Mouse (Mus musculus): ENCODE data around the gene Cavin1. TPM values are rescaled to one million over a fixed set of nuclear protein-coding genes. Genes with fewer than 3 reads are reported as not detected.

The Cavin1 gene
- polyA plus RNA-seq (2015; fragmentation: Nextera tagmentation; extraction: Ambion mirVana) = 143 and 156 TPM in 2 replicates

GRCm38 (mm10) chr11:100970557-100970937 lies at the start of gene Cavin1:
TSS of gene Cavin1 (minus strand) at chr11:100970887.
- DNase-seq (ENCODE audit: low spot score) = peak; percentile 93
- 0 out of 2 replicates have a peak, but pooled peaks have one; percentile 5 for TF ChIP-seq CTCF (IDR thresholded peaks at IDR 0.05; ENCODE audit: low read depth)
- 0% methylated on average over 19 of the region's 20 CpGs for WGBS
- ATAC-seq (replicated peaks; ENCODE audit: low FRiP score, low read depth) = peak; percentile 85
- Histone ChIP-seq H3K27me3 (ENCODE audit: insufficient read depth, low read length) (no peaks in the 10 kb centered on the region), H3K4me1 (replicated peaks; ENCODE audit: insufficient read depth, low read length) (peaks cover 3% of the 10 kb centered on the region; the same call in 1 of the 2 replicates), H3K36me3 (ENCODE audit: insufficient read depth, low read length) (no peaks in the 10 kb centered on the region), H3K4me2 (ENCODE audit: low read length) (peak within 1 kb of the TSS; percentile 70), H3K9me3 (replicated peaks; ENCODE audit: low read length) (no peaks in the 10 kb centered on the region), H3K4me3 (replicated peaks; ENCODE audit: low read depth, low read length) (peak within 1 kb of the TSS; percentile 64), H3K9ac (ENCODE audit: low read depth, low read length) (peak within 1 kb of the TSS; percentile 73), H3K27ac (peak within 1 kb of the TSS; percentile 87)

DNA sequence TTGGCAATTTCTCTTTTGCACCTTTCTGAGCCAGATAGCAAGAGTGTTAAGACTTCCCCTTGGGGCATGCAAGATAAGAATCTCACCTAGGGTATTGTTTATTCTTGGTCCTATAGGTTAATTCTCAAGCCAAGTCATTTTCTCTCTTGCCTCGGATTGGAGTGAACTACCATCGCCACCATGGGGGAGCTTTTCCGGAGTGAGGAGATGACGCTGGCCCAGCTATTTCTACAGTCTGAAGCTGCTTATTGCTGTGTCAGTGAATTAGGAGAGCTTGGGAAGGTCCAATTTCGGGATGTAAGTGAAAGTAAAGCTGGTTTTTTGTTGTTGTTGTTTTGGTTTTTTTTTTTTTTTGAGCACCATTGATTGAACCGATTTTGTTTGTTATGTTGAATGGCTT lies 41.0 kb upstream of the Cavin1 start:
- no peak for TF ChIP-seq CTCF (IDR thresholded peaks at IDR 0.05; ENCODE audit: low read depth)
- Histone ChIP-seq H3K27me3 (ENCODE audit: insufficient read depth, low read length) (no peaks in the 10 kb centered on the region), H3K4me3 (replicated peaks; ENCODE audit: low read depth, low read length) (no peak overlapping the region), H3K4me2 (ENCODE audit: low read length) (no peak overlapping the region), H3K9me3 (replicated peaks; ENCODE audit: low read length) (no peaks in the 10 kb centered on the region), H3K4me1 (replicated peaks; ENCODE audit: insufficient read depth, low read length) (peaks cover 10% of the 10 kb centered on the region), H3K9ac (ENCODE audit: low read depth, low read length) (no peak overlapping the region), H3K36me3 (ENCODE audit: insufficient read depth, low read length) (no peaks in the 10 kb centered on the region), H3K27ac (no peak overlapping the region)
- ATAC-seq (replicated peaks; ENCODE audit: low FRiP score, low read depth) (no peak), DNase-seq (ENCODE audit: low spot score) (no peak)
- WGBS = 88% methylated on average over 6 of the region's 6 CpGs

DNA sequence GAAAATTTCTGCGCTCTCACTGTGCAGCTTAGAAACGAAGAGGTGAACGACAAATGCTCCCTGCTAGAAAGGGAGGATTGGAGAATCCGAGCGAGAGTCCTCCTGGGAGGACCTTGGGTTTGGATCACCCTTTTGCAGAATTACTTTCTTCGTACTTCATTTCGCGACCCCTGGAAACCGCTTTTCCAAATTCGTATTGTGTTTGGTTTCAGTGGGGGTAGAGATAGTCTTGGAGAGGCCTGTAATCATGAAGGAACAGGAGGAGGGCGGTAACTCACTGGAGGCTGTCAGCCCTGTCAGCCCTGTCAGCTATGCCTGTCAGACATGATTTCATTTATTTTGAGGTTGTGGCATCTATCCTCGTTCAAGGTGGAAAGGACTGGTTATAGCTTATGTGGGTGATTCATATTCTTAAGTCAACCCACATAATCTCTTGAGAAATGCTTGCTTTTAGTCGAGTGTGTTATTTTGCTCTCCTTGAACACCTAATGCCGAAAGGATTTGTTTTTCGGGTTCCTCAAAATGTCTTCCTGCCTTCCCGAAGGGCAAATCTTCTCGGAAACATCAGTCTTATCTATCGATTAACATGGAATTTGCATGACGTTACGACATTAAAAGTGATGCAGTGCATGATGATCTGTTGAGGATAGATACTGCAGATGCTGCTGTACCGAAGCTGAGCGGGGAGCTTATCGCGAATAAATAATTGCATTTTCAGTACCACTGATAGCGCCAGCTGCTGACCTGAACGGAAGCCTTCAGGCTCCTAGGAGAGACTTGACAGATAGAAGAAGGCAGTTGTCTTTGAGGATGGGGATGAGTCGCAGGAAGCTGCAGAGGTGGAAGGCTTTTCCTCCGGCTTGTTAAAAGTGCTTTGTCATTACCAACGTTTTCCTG lies 39.4 kb upstream of the Cavin1 start:
- TF ChIP-seq CTCF (IDR thresholded peaks at IDR 0.05; ENCODE audit: low read depth) = no peak
- no peaks in the 10 kb centered on the region for H3K9me3 ChIP-seq (replicated peaks; ENCODE audit: low read length)
- 8% methylated on average over 29 of the region's 29 CpGs for WGBS
- H3K36me3 ChIP-seq (ENCODE audit: insufficient read depth, low read length) = no peaks in the 10 kb centered on the region
- H3K27me3 ChIP-seq (ENCODE audit: insufficient read depth, low read length) = no peaks in the 10 kb centered on the region
- peak overlapping the region; percentile 43; the same call in 1 of the 2 replicates for H3K27ac ChIP-seq
- H3K4me1 ChIP-seq (replicated peaks; ENCODE audit: insufficient read depth, low read length) = peaks cover 10% of the 10 kb centered on the region
- peak overlapping the region; percentile 71 for H3K4me2 ChIP-seq (ENCODE audit: low read length)
- peak overlapping the region; percentile 79 for H3K9ac ChIP-seq (ENCODE audit: low read depth, low read length)
- no peak for ATAC-seq (replicated peaks; ENCODE audit: low FRiP score, low read depth)
- peak overlapping the region; percentile 62 for H3K4me3 ChIP-seq (replicated peaks; ENCODE audit: low read depth, low read length)
- peak; percentile 41 for DNase-seq (ENCODE audit: low spot score)

GRCm38 (mm10) chr11:101009046-101009887 lies 38.6 kb upstream of the Cavin1 start, which contains the start of gene Atp6v0a1:
TSS of gene Atp6v0a1 (plus strand) at chr11:101009452.
- no peaks in the 10 kb centered on the region for H3K27me3 ChIP-seq (ENCODE audit: insufficient read depth, low read length)
- TF ChIP-seq CTCF (IDR thresholded peaks at IDR 0.05; ENCODE audit: low read depth) = no peak
- peak within 1 kb of the TSS; percentile 62 for H3K4me3 ChIP-seq (replicated peaks; ENCODE audit: low read depth, low read length)
- WGBS = under 1% methylated on average over 44 of the region's 44 CpGs
- peak within 1 kb of the TSS; percentile 71 for H3K4me2 ChIP-seq (ENCODE audit: low read length)
- DNase-seq (ENCODE audit: low spot score) = peak; percentile 99
- peak within 1 kb of the TSS; percentile 79 for H3K9ac ChIP-seq (ENCODE audit: low read depth, low read length)
- no peaks in the 10 kb centered on the region for H3K9me3 ChIP-seq (replicated peaks; ENCODE audit: low read length)
- peak; percentile 100 for ATAC-seq (replicated peaks; ENCODE audit: low FRiP score, low read depth)
- H3K4me1 ChIP-seq (replicated peaks; ENCODE audit: insufficient read depth, low read length) = peaks cover 10% of the 10 kb centered on the region
- H3K36me3 ChIP-seq (ENCODE audit: insufficient read depth, low read length) = no peaks in the 10 kb centered on the region
- H3K27ac ChIP-seq = peak within 1 kb of the TSS; percentile 81

GRCm38 (mm10) chr11:101008206-101009045 lies 37.7 kb upstream of the Cavin1 start:
- peak overlapping the region; percentile 81 for H3K27ac ChIP-seq
- no peak for TF ChIP-seq CTCF (IDR thresholded peaks at IDR 0.05; ENCODE audit: low read depth)
- H3K36me3 ChIP-seq (ENCODE audit: insufficient read depth, low read length) = no peaks in the 10 kb centered on the region
- H3K4me3 ChIP-seq (replicated peaks; ENCODE audit: low read depth, low read length) = peak overlapping the region; percentile 62
- H3K4me1 ChIP-seq (replicated peaks; ENCODE audit: insufficient read depth, low read length) = peaks cover 10% of the 10 kb centered on the region
- DNase-seq (ENCODE audit: low spot score) (peak; percentile 57), ATAC-seq (replicated peaks; ENCODE audit: low FRiP score, low read depth) (no peak)
- H3K4me2 ChIP-seq (ENCODE audit: low read length) = peak overlapping the region; percentile 71
- H3K9me3 ChIP-seq (replicated peaks; ENCODE audit: low read length) = no peaks in the 10 kb centered on the region
- H3K27me3 ChIP-seq (ENCODE audit: insufficient read depth, low read length) = no peaks in the 10 kb centered on the region
- WGBS = 45% methylated on average over 14 of the region's 14 CpGs
- H3K9ac ChIP-seq (ENCODE audit: low read depth, low read length) = peak overlapping the region; percentile 43; the same call in 1 of the 2 replicates
